Mouse (Mus musculus) adrenal gland, adult (tissue): ENCODE data around the gene Immp1l.

ENCODE experiments used
- DNase-seq, 2 experiments: peaks; one replicate each; pipeline ENCODE4 v3.0.0; 2022 to 2023; ENCODE audit warnings: low spot score in 1 of 2; ENCODE audit not compliant: inconsistent age in 2 of 2

The Immp1l gene

DNA sequence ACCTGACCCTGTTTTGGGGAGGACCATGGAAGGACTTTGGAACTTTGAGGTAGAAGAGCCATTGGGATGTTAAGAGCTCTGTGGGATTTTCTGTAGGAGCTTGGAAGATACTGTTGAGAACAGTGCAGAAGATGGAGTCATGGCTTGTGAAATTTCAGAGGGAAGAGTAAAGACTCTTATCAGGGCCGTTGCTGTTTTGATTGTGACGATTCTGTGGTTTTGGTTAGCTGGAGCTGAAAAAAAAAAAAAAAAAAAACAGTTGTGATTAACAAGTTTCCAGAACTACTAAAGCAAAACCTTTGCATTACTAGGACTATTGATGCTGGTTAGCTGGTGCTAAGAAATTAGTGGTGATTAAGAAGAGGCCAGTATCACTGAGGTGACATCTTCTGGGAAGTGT is 104.0 kb downstream of the Immp1l start:
- no peak for DNase-seq
